In genomic region chr6:148259979-148260728, GRCm38 (mm10) we compare ENCODE assay signal across 8 mouse cellular contexts. TPM values are rescaled to one million over a fixed set of nuclear protein-coding genes. Genes with fewer than 3 reads are reported as not detected.
A peak's percentile ranks its signal among the peaks of the same experiment; 100 is the strongest.
DNase-seq lines count a peak whose midpoint lies in the region; ATAC-seq lines count a peak whose summit lies in the region.

No protein-coding gene starts in this region.

- 51% methylated on average over 4 of the region's 4 CpGs for WGBS in liver, embryonic 16.5 days (ENCODE audit: insufficient replicate concordance)

- H3K36me3 ChIP-seq in liver, embryonic 16.5 days (ENCODE audit: control insufficient read depth, insufficient read depth): no peaks in the 10 kb centered on the region

- no peak overlapping the region for H3K27ac ChIP-seq in liver, embryonic 16.5 days (ENCODE audit: low read length)

- peak; percentile 78 to 88 for DNase-seq in cerebellum, postnatal 10 days
- no peak for DNase-seq in cerebellum, adult 9-10 months
- DNase-seq in Muller cell, postnatal 12 days (ENCODE audit: inconsistent ontology term): peak; percentile 25
- DNase-seq in forelimb bud, embryonic 11.5 days (ENCODE audit: low read depth, low spot score): peak; percentile 34
- no peak for DNase-seq in ovary, postnatal 36 days (ENCODE audit: low spot score)
- DNase-seq in cerebellum, adult 8-10 months: no peak
- DNase-seq in kidney, postnatal 36 days: no peak

- no peaks in the 10 kb centered on the region for H3K4me1 ChIP-seq in liver, embryonic 16.5 days (ENCODE audit: control insufficient read depth, low read depth, low read length)

- no peaks in the 10 kb centered on the region for H3K9me3 ChIP-seq in liver, embryonic 16.5 days (replicated peaks; ENCODE audit: control insufficient read depth, low read length)

- no peak overlapping the region for H3K4me2 ChIP-seq in liver, embryonic 16.5 days (ENCODE audit: low read depth, low read length)

- H3K4me3 ChIP-seq in liver, embryonic 16.5 days (ENCODE audit: low read depth, low read length): no peak overlapping the region

- no peaks in the 10 kb centered on the region for H3K27me3 ChIP-seq in liver, embryonic 16.5 days (ENCODE audit: control insufficient read depth, insufficient read depth, low read depth, low read length)

- no peak overlapping the region for H3K9ac ChIP-seq in liver, embryonic 16.5 days (ENCODE audit: low read depth, low read length)

- ATAC-seq in liver, embryonic 16.5 days (ENCODE audit: low read depth): peak; percentile 35; the same call in 1 of the 2 replicates

RNA-seq across cellular contexts. Expression of gene Ergic2, which starts 48.0 kb away (rescaled TPM):
- polyA plus RNA-seq in liver, embryonic 16.5 days (2015; fragmentation: Nextera tagmentation; extraction: Ambion mirVana): 95.2 and 95.4 TPM in 2 replicates

Comparison
In these comparisons a context has a peak if more than half of its experiments do, and no peak if none do; other contexts are left out.
1. DNase-seq: peak in cerebellum, postnatal 10 days (2 of 2), Muller cell, postnatal 12 days (single experiment) and forelimb bud, embryonic 11.5 days (single experiment); none in cerebellum, adult 9-10 months (single experiment), ovary, postnatal 36 days (single experiment), cerebellum, adult 8-10 months (single experiment) and kidney, postnatal 36 days (0 of 2).